Mouse (Mus musculus) intestine, embryonic 15.5 days (tissue): ENCODE measurements around the gene Tcf19. TPM values are rescaled to one million over a fixed set of nuclear protein-coding genes. Genes with fewer than 3 reads are reported as not detected.

Experiments used
- ATAC-seq: fragments of 200-750 bp; cut with Nextera tagmentation; 2 replicates; pipeline ENCODE4 v1.8.0; 2017; ENCODE audit warnings: moderate TSS enrichment, moderate library complexity
- H3K27ac ChIP-seq: fragments of 300-500 bp; sonication (generic); 2 replicates; pipeline ENCODE4 v1.5.1; 2015; ENCODE audit warnings: mild to moderate bottlenecking, inconsistent platforms
- H3K27me3 ChIP-seq: fragments of 300-500 bp; sonication (generic); replicated peaks from 2 replicates; pipeline ENCODE4 v1.6.1; 2015; ENCODE audit warnings: inconsistent platforms
- H3K36me3 ChIP-seq: fragments of 300-500 bp; sonication (generic); 2 replicates; pipeline ENCODE4 v1.6.1; 2015; ENCODE audit warnings: inconsistent platforms
- H3K4me1 ChIP-seq: fragments of 300-500 bp; sonication (generic); replicated peaks from 2 replicates; pipeline ENCODE4 v1.6.1; 2015; ENCODE audit warnings: inconsistent platforms
- H3K4me2 ChIP-seq: fragments of 300-500 bp; sonication (generic); replicated peaks from 2 replicates; pipeline ENCODE4 v1.6.1; 2015; ENCODE audit warnings: mild to moderate bottlenecking, inconsistent platforms
- H3K4me3 ChIP-seq: fragments of 300-500 bp; sonication (generic); replicated peaks from 2 replicates; pipeline ENCODE4 v1.5.1; 2015; ENCODE audit warnings: inconsistent platforms
- H3K9ac ChIP-seq: fragments of 300-500 bp; sonication (generic); 2 replicates; pipeline ENCODE4 v1.6.1; 2015; ENCODE audit warnings: inconsistent platforms
- H3K9me3 ChIP-seq: fragments of 300-500 bp; sonication (generic); 2 replicates; pipeline ENCODE4 v1.6.1; 2016; ENCODE audit warnings: inconsistent platforms
- WGBS: fragments of 180-500 bp; shearing (Covaris S2); methylation state at CpG from one replicate; pipeline ENCODE4 v1.1.7; 2015; 5-methylcytosine and 5-hydroxymethylcytosine counted together
- polyA plus RNA-seq: library from polyadenylated mRNA; unstranded; fragments of >200 nt; fragmentation: Nextera tagmentation; extraction: Ambion mirVana; gene quantifications from 2 replicates; pipeline ENCODE4 v1.2.1, GENCODE M21; 2015

The Tcf19 gene
- 63.6 and 66.4 TPM in 2 replicates for polyA plus RNA-seq

DNA sequence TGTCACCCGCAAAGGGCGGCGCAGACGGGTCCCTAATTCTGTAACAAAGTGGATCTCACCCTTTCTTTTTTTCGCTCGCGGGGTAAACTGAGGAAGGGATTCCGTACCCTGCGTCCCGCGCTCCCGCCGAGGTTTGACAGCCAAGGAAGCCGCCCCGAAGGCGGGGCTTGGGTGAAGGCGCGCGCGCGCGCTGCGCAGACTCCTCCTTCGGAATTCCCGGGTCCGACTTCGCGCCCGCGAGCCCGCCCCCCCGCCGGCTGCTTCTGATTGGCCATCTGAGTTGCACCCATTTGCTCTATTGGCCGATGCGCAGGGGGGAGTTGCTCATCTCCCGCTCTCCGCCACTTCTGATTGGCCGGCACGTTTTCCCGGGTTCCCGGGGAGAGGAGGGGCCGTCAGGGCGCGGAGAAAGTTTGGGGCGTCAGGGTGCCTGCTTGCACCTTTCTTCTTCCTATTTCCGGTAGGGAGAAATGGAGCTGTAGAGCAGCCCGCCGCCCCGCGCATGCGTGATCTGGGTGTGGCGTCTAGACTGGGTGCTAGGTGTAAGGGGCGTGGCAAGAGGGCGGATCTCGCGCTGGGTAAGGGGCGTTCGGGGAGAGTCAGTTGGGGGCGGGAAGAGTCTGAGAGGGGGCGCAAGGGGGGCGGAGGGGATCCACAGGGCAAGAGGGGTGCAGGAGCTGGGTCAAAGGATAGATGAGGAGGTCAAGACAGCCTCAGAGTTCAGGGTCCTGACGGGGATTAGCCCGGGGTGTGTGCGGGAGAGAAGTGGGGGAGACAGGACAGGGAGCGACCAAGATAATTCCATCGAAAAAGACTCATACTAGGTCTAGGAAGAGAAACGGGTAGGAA, at the start of gene Tcf19, which contains the start of gene Cchcr1:
TSS of gene Tcf19 (minus strand) at position 173 of the 849 bp plus-strand sequence.
TSS of gene Cchcr1 (plus strand) at position 449 of the 849 bp plus-strand sequence.
- Histone ChIP-seq H3K27ac (peak within 1 kb of the TSS; percentile 65; the same call in 1 of the 2 replicates), H3K27me3 (no peaks in the 10 kb centered on the region), H3K4me1 (peaks cover 21% of the 10 kb centered on the region), H3K9ac (peak within 1 kb of the TSS; percentile 64), H3K36me3 (no peaks in the 10 kb centered on the region), H3K4me3 (peak within 1 kb of the TSS; percentile 58), H3K4me2 (peak within 1 kb of the TSS; percentile 87), H3K9me3 (no peaks in the 10 kb centered on the region)
- ATAC-seq = peak; percentile 98
- under 1% methylated on average over 66 of the region's 67 CpGs for WGBS

DNA sequence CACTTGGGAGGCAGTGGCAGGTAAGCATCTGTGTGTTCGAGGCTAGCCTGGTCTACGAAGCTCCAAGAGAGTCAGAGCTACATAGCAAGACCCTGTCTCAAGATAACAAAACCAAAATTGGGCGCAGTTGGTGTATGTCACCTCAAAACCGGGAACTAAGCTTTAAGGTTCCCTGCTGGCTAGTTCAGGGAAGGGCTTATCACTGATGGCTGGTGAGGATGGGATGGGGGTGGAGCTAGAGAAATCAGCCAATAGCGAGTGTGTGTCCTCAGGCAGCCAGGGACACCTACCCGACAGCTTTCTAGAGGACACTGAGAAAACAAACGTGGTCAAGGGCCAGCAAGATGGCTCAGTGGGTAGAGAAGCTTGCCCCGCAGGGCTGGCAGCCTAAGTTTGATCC, 41.6 kb upstream of the Tcf19 start:
- H3K4me2 ChIP-seq = no peak overlapping the region
- no peaks in the 10 kb centered on the region; the same call in 1 of the 2 replicates for H3K4me1 ChIP-seq
- H3K9me3 ChIP-seq = no peaks in the 10 kb centered on the region
- H3K9ac ChIP-seq = no peak overlapping the region
- H3K27ac ChIP-seq = no peak overlapping the region
- no peaks in the 10 kb centered on the region for H3K36me3 ChIP-seq
- H3K27me3 ChIP-seq = no peaks in the 10 kb centered on the region
- no peak overlapping the region for H3K4me3 ChIP-seq
- 60% methylated on average over 8 of the region's 8 CpGs for WGBS
- ATAC-seq = no peak

DNA sequence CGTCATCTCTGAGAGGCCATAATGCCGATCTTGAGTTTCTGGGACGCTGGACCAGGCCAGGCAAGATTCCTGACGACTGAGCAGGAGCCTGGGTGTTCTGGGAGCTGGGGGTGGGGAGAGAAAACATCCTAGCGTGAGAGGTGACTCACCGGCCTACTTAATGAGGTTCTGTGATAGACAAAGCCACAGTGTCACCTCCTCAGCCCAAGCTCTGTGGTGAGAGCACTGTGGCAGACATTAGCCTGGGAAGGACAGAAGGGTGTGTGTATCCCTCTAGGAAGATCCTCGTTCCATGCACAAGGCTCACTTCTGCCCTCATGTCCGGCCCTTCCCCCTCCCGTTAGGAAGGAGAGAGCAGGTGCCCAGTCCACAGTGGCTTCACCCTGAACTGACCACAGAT, 40.7 kb upstream of the Tcf19 start:
- Histone ChIP-seq H3K4me2 (no peak overlapping the region), H3K9ac (no peak overlapping the region), H3K9me3 (no peaks in the 10 kb centered on the region), H3K4me3 (no peak overlapping the region), H3K36me3 (no peaks in the 10 kb centered on the region), H3K27me3 (no peaks in the 10 kb centered on the region), H3K4me1 (no peaks in the 10 kb centered on the region; the same call in 1 of the 2 replicates), H3K27ac (no peak overlapping the region)
- 58% methylated on average over 9 of the region's 9 CpGs for WGBS
- peak; percentile 31 for ATAC-seq

DNA sequence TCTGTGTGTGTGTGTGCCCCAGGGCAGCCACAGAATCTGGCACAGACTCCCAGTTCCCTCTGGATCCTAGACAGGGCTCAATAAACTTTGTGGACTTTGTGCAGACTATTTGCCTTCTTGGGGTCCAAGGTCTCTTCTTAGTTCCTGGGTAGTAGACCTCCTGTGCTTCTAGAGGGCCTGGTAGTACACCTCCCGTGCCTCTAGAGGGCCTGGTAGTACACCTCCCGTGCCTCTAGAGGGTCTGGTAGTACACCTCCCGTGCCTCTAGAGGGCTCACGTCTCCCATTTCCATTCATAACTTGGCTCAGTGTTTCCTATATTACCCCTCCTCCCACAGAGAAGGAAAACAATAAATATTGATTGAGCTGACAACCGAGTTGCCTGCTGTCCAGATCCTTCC, 40.2 kb upstream of the Tcf19 start:
- Histone ChIP-seq H3K4me2 (no peak overlapping the region), H3K27me3 (no peaks in the 10 kb centered on the region), H3K4me3 (no peak overlapping the region), H3K27ac (no peak overlapping the region), H3K4me1 (no peaks in the 10 kb centered on the region; the same call in 1 of the 2 replicates), H3K9me3 (no peaks in the 10 kb centered on the region), H3K36me3 (no peaks in the 10 kb centered on the region), H3K9ac (no peak overlapping the region)
- ATAC-seq = peak; percentile 89
- WGBS = 20% methylated on average over 5 of the region's 5 CpGs

DNA sequence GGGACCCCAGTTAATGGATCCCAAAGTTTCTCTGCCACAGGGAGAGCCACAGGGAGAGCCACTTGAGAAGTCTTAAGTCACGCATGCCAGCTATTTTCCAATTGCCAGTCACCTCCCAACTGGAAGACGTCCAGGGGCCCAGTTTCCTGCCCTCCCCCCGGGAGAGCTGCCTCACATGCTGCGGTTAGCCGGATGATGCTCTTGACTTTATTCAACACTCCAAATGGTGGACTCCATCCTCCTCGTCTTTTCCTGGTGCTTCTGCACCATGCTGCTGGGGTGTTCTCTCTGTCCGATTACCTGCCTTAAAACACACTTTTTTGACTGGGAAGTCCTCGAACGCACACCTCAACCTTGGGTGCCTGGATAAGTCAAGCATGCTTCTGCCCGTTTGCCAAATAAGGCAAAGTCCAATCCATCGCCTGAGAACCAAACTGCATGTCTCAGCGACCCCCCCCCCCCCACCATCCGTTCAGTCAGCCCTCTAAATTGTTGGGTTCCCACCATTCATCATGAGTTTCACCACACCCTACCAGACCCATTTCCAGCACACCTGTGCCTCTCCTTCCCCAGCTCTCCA, 39.7 kb upstream of the Tcf19 start:
- H3K4me2 ChIP-seq = no peak overlapping the region
- no peaks in the 10 kb centered on the region for H3K27me3 ChIP-seq
- H3K27ac ChIP-seq = no peak overlapping the region
- H3K4me3 ChIP-seq = no peak overlapping the region
- no peak overlapping the region for H3K9ac ChIP-seq
- no peak for ATAC-seq
- 87% methylated on average over 13 of the region's 13 CpGs for WGBS
- H3K4me1 ChIP-seq = no peaks in the 10 kb centered on the region; the same call in none of the 2 replicates
- H3K36me3 ChIP-seq = no peaks in the 10 kb centered on the region
- H3K9me3 ChIP-seq = no peaks in the 10 kb centered on the region

DNA sequence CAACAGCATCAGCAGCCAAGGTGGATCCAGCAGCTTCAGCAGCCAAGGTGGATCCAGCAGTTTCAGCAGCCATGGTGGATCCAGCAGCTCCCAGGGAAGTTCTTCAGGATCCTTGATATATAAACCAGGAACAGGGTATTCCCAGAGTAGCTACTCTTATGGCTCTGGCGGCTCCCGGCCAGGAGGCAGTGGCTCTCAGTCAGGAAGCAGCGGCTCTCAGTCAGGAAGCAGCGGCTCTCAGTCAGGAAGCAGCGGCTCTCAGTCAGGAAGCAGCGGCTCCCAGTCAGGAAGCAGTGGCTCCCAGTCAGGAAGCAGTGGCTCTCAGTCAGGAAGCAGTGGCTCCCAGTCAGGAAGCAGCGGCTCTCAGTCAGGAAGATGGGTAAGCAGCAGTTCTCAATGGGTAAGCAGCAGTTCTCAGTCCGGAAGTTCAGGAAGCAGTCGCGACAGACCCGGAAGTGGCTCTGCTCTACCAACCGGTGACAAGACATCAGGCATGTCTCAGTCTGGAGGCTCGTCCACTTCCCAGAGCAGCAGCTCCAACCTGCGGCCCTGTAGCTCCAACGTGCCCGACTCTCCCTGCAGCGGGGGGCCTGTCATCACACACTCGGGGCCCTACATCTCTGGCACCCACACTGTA, 38.3 kb upstream of the Tcf19 start:
- no peak overlapping the region for H3K4me2 ChIP-seq
- H3K4me1 ChIP-seq = peaks cover 2% of the 10 kb centered on the region
- ATAC-seq = no peak
- H3K27me3 ChIP-seq = no peaks in the 10 kb centered on the region
- H3K9me3 ChIP-seq = no peaks in the 10 kb centered on the region
- H3K36me3 ChIP-seq = no peaks in the 10 kb centered on the region
- H3K4me3 ChIP-seq = no peak overlapping the region
- no peak overlapping the region for H3K9ac ChIP-seq
- 92% methylated on average over 18 of the region's 18 CpGs for WGBS
- H3K27ac ChIP-seq = no peak overlapping the region

DNA sequence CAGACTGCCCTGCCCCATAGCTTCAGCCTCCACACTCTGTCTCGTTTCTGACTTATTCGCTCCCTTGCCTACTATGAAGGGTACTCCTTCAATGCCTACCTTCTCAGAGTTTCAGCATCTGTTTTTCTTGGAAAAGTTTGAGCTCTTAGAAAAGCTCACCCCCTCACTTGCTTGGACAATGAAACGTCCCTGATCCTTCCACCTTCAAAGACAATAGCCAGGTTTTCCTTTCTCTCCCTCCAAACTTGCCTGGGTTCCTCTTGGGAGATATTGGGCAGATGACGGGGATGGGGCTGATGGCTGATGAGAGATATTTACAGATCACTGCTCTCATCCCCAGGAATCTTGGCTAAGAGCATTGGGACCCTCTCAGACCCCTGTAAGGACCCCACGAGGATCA, 37.7 kb upstream of the Tcf19 start:
- 76% methylated on average over 5 of the region's 5 CpGs for WGBS
- Histone ChIP-seq H3K36me3 (no peaks in the 10 kb centered on the region), H3K9me3 (no peaks in the 10 kb centered on the region), H3K4me2 (no peak overlapping the region), H3K27ac (no peak overlapping the region), H3K27me3 (no peaks in the 10 kb centered on the region), H3K4me1 (peaks cover 2% of the 10 kb centered on the region), H3K9ac (no peak overlapping the region), H3K4me3 (no peak overlapping the region)
- no peak for ATAC-seq

DNA sequence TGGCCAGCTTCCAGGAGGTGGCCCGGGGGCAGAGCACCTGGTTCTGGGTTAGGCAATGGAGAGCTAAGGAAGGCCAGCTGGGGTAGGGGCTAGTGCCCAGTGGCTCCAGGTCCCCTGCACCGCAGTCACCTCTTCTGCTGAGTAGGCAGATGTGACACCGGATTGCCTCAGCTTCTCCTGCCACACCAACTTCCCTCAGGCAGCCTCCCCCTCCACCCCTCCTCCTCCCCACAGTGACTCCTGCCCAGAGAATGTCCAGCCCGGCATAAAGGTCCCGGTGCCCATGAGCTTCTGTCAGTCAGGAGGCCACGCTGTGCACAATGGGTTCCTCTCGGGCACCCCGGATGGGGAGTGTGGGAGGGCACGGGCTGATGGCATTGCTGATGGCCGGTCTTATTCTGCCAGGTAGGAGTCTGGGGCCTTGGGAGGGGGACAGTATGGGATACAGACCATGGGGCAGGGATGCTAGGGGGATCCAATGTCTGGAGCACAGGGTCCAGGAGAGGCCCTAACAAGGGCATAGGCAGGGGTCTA, 35.3 kb upstream of the Tcf19 start, which contains the start of gene Cdsn:
TSS of gene Cdsn (plus strand) at position 248 of the 534 bp plus-strand sequence.
- Histone ChIP-seq H3K36me3 (no peaks in the 10 kb centered on the region), H3K9ac (no peak within 1 kb of the TSS), H3K4me1 (peaks cover 2% of the 10 kb centered on the region), H3K9me3 (no peaks in the 10 kb centered on the region), H3K4me2 (no peak within 1 kb of the TSS), H3K27me3 (no peaks in the 10 kb centered on the region), H3K27ac (0 out of 2 replicates have a peak within 1 kb of the TSS, but pooled peaks have one; percentile 27), H3K4me3 (no peak within 1 kb of the TSS)
- 80% methylated on average over 10 of the region's 10 CpGs for WGBS
- ATAC-seq = no peak

DNA sequence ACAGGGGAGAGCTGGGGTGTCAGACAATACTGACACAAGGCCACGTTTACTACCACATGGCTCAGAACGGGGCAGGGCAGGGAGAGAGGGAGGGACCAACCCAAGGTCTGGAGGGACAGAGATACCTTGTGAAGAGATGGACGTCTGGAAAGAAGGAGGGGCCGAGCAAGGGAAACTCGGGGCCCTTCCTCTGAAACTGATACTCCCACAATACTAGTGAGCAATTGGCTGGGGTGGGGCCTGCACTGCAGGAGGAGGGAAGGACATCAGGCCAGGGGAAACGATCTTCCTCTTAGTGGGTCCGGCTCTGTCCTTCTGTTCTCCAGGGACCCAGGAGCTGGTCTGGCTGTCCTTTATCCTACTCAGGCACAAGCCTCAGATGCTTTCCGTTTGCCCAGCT, 34.2 kb upstream of the Tcf19 start:
- Histone ChIP-seq H3K9ac (no peak overlapping the region), H3K27ac (0 out of 2 replicates have a peak overlapping the region, but pooled peaks have one; percentile 27), H3K27me3 (no peaks in the 10 kb centered on the region), H3K4me1 (peaks cover 2% of the 10 kb centered on the region; the same call in 1 of the 2 replicates), H3K4me2 (no peak overlapping the region), H3K36me3 (no peaks in the 10 kb centered on the region), H3K4me3 (no peak overlapping the region), H3K9me3 (no peaks in the 10 kb centered on the region)
- 39% methylated on average over 8 of the region's 8 CpGs for WGBS
- peak; percentile 46 for ATAC-seq

DNA sequence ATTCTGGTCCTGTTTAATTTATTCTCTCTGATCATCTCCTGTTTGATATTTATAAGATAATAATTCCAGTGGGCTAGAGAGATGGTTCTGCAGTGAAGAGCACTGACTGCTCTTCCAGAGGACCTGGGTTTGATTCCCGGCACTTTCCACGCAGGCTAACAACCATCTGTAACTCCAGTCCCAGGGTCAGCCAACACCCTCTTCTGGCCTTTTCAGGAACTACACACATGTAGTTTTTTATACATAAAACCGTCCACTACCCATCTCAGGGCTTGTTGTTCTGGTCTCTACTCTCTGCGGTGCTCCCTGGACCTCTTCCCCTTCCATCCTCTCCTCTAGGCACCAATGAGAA, 33.5 kb upstream of the Tcf19 start:
- ATAC-seq = no peak
- Histone ChIP-seq H3K36me3 (no peaks in the 10 kb centered on the region), H3K4me2 (peak overlapping the region; percentile 31), H3K4me1 (peaks cover 2% of the 10 kb centered on the region; the same call in 1 of the 2 replicates), H3K4me3 (no peak overlapping the region), H3K9ac (no peak overlapping the region), H3K27me3 (no peaks in the 10 kb centered on the region), H3K9me3 (no peaks in the 10 kb centered on the region), H3K27ac (peak overlapping the region; percentile 87)
- 93% methylated on average over 4 of the region's 4 CpGs for WGBS

DNA sequence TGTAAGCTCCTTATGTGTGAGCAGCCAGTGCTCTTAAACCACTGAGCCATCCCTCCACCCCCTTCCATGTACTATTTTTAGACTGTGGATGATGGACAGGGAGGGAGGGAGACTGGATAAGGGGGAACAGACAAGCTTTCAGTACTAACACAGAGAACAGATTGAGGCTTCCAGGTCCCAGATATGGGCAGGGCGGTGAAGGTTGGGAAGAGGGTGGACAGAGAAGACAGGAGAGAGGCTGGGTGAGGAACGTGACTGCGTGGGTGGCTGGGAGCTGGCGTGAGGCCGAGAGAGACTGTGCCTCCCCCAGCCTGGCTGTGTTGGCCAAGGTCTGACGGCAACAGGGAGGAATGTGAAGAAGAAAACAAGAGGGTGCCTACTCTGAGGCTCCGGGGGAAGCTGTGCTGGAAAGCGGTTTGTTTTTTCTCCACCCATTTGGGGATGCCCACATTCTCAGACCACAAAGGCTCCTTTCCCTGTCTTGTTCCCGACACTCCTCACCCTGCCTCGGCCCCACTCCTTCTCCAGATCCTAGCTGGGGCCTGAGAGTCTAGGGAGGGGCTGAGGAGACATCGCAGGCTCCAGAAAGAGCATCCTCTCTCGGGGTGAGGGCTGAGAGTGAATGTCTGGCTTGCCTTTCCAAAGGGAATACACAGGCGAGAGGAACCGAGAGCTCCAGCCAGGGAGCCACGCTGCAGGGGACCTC, 33.0 kb upstream of the Tcf19 start:
- WGBS = 33% methylated on average over 15 of the region's 15 CpGs
- peak; percentile 76 for ATAC-seq

More for the DNA sequence above, 33.0 kb upstream of the Tcf19 start:
- H3K36me3 ChIP-seq = no peaks in the 10 kb centered on the region
- no peaks in the 10 kb centered on the region for H3K9me3 ChIP-seq
- no peak overlapping the region for H3K4me3 ChIP-seq
- H3K27ac ChIP-seq = peak overlapping the region; percentile 87
- peak overlapping the region; percentile 31 for H3K4me2 ChIP-seq
- H3K27me3 ChIP-seq = no peaks in the 10 kb centered on the region
- 0 out of 2 replicates have a peak overlapping the region, but pooled peaks have one; percentile 17 for H3K9ac ChIP-seq
- peaks cover 2% of the 10 kb centered on the region; the same call in 1 of the 2 replicates for H3K4me1 ChIP-seq
